Mouse (Mus musculus) kidney, postnatal 0 days (tissue): ENCODE measurements around the gene Mrap. TPM values are rescaled to one million over a fixed set of nuclear protein-coding genes. Genes with fewer than 3 reads are reported as not detected.

Source experiments
- ATAC-seq: fragments of 200-750 bp; cut with Nextera tagmentation; replicated peaks from 2 replicates; pipeline ENCODE4 v1.8.0; 2017; ENCODE audit warnings: low read depth, moderate number of reproducible peaks, moderate TSS enrichment, moderate library complexity; ENCODE audit not compliant: low FRiP score
- DNase-seq: peaks from one replicate; pipeline ENCODE4 v3.0.0-alpha.2; 2016; ENCODE audit warnings: low spot score
- H3K27ac ChIP-seq: fragments of 300-500 bp; sonication (generic); 2 replicates; pipeline ENCODE4 v1.5.1; 2014; ENCODE audit warnings: mild to moderate bottlenecking
- H3K27me3 ChIP-seq: fragments of 300-500 bp; sonication (generic); 2 replicates; pipeline ENCODE4 v1.6.1; 2014; ENCODE audit warnings: low read length, mixed read lengths; ENCODE audit not compliant: insufficient read depth
- H3K36me3 ChIP-seq: fragments of 300-500 bp; sonication (generic); 2 replicates; pipeline ENCODE4 v1.6.1; 2014; ENCODE audit warnings: low read length, mixed read lengths; ENCODE audit not compliant: insufficient read depth
- H3K4me1 ChIP-seq: fragments of 300-500 bp; sonication (generic); replicated peaks from 2 replicates; pipeline ENCODE4 v1.6.1; 2014; ENCODE audit warnings: antibody characterized with exemption, low read length, mixed read lengths; ENCODE audit not compliant: insufficient read depth
- H3K4me2 ChIP-seq: fragments of 300-500 bp; sonication (generic); 2 replicates; pipeline ENCODE4 v1.6.1; 2014; ENCODE audit warnings: mild to moderate bottlenecking, low read length, moderate library complexity, mixed read lengths
- H3K4me3 ChIP-seq: fragments of 300-500 bp; sonication (generic); replicated peaks from 2 replicates; pipeline ENCODE4 v1.5.1; 2014; ENCODE audit warnings: low read depth, low read length
- H3K9ac ChIP-seq: fragments of 300-500 bp; sonication (generic); 2 replicates; pipeline ENCODE4 v1.6.1; 2014; ENCODE audit warnings: low read depth, low read length
- H3K9me3 ChIP-seq: fragments of 300-500 bp; sonication (generic); replicated peaks from 2 replicates; pipeline ENCODE4 v1.6.1; 2016; ENCODE audit warnings: low read length, inconsistent platforms, mixed read lengths
- CTCF ChIP-seq: IDR thresholded peaks from 2 replicates; pipeline ENCODE4 v1.5.1; 2016; ENCODE audit warnings: antibody characterized with exemption, low read depth, mild to moderate bottlenecking, moderate library complexity
- WGBS: fragments of 180-500 bp; shearing (Covaris S2); extraction: QIAGEN DNeasy Blood & Tissue Kit; methylation state at CpG from one replicate; pipeline ENCODE4 v1.1.7; 2014; 5-methylcytosine and 5-hydroxymethylcytosine counted together
- polyA plus RNA-seq: library from polyadenylated mRNA; unstranded; fragments of >200 nt; fragmentation: Nextera tagmentation; extraction: Ambion mirVana; gene quantifications from 2 replicates; pipeline ENCODE4 v1.2.1, GENCODE M21; 2015

The Mrap gene
- polyA plus RNA-seq, 1 experiment from 2014 or later, result not detected

- H3K36me3 ChIP-seq, result no peaks in the 10 kb centered on the region
- no peaks in the 10 kb centered on the region for H3K9me3 ChIP-seq
- H3K4me1 ChIP-seq, result 0 out of 2 replicates have a peak, but pooled peaks cover 6% of the 10 kb centered on the region
- no peak for TF ChIP-seq CTCF
- no peak overlapping the region for H3K4me2 ChIP-seq
- no peaks in the 10 kb centered on the region for H3K27me3 ChIP-seq
- H3K27ac ChIP-seq, result no peak overlapping the region
- DNase-seq, result no peak
- no peak for ATAC-seq
- no peak overlapping the region for H3K9ac ChIP-seq
- whole genome bisulfite sequencing, result 79% methylated on average over 14 of the region's 14 CpGs
- no peak overlapping the region for H3K4me3 ChIP-seq
Measured at GRCm38 (mm10) chr16:90699390-90699789, 38.6 kb upstream of the Mrap start.

- H3K36me3 ChIP-seq, result no peaks in the 10 kb centered on the region
- H3K9me3 ChIP-seq, result no peaks in the 10 kb centered on the region
- no peak for TF ChIP-seq CTCF
- WGBS, result 95% methylated on average over 2 of the region's 2 CpGs
- no peaks in the 10 kb centered on the region for H3K27me3 ChIP-seq
- DNase-seq, result no peak
- H3K4me2 ChIP-seq, result no peak overlapping the region
- no peak overlapping the region for H3K27ac ChIP-seq
- no peak overlapping the region for H3K4me3 ChIP-seq
- no peak overlapping the region for H3K9ac ChIP-seq
- no peak for ATAC-seq
- 0 out of 2 replicates have a peak, but pooled peaks cover 6% of the 10 kb centered on the region for H3K4me1 ChIP-seq
Measured at GRCm38 (mm10) chr16:90701541-90701940, 36.5 kb upstream of the Mrap start.

GRCm38 (mm10) chr16:90703646-90704045 is 34.4 kb upstream of the Mrap start:
- H3K9me3 ChIP-seq, result no peaks in the 10 kb centered on the region
- no peak for ATAC-seq
- H3K36me3 ChIP-seq, result no peaks in the 10 kb centered on the region
- no peak for TF ChIP-seq CTCF
- WGBS, result 2% methylated on average over 1 of the region's 1 CpGs
- no peak overlapping the region for H3K9ac ChIP-seq
- H3K4me2 ChIP-seq, result no peak overlapping the region
- H3K4me1 ChIP-seq, result 0 out of 2 replicates have a peak, but pooled peaks cover 6% of the 10 kb centered on the region
- H3K4me3 ChIP-seq, result no peak overlapping the region
- DNase-seq, result no peak
- no peak overlapping the region for H3K27ac ChIP-seq
- H3K27me3 ChIP-seq, result no peaks in the 10 kb centered on the region

GRCm38 (mm10) chr16:90704161-90704825 is 33.7 kb upstream of the Mrap start:
- H3K4me1 ChIP-seq, result 0 out of 2 replicates have a peak, but pooled peaks cover 6% of the 10 kb centered on the region
- no peak overlapping the region for H3K4me2 ChIP-seq
- ATAC-seq, result no peak; the same call in 1 of the 2 replicates
- 35% methylated on average over 13 of the region's 13 CpGs for WGBS
- no peak overlapping the region for H3K9ac ChIP-seq
- no peak overlapping the region for H3K4me3 ChIP-seq
- no peak overlapping the region for H3K27ac ChIP-seq
- no peak for DNase-seq
- H3K9me3 ChIP-seq, result no peaks in the 10 kb centered on the region
- H3K27me3 ChIP-seq, result no peaks in the 10 kb centered on the region
- no peaks in the 10 kb centered on the region for H3K36me3 ChIP-seq
- TF ChIP-seq CTCF, result no peak

- Histone ChIP-seq H3K27ac (no peak overlapping the region), H3K27me3 (no peaks in the 10 kb centered on the region), H3K9ac (no peak overlapping the region), H3K9me3 (no peaks in the 10 kb centered on the region), H3K36me3 (no peaks in the 10 kb centered on the region), H3K4me3 (no peak overlapping the region), H3K4me1 (0 out of 2 replicates have a peak, but pooled peaks cover 6% of the 10 kb centered on the region), H3K4me2 (no peak overlapping the region)
- DNase-seq (peak; percentile 39), ATAC-seq (no peak)
- TF ChIP-seq CTCF, result no peak
- 32% methylated on average over 3 of the region's 3 CpGs for WGBS
Measured at GRCm38 (mm10) chr16:90706279-90706678, 31.7 kb upstream of the Mrap start.

- no peak for TF ChIP-seq CTCF
- ATAC-seq, result no peak
- H3K4me1 ChIP-seq, result no peaks in the 10 kb centered on the region
- no peaks in the 10 kb centered on the region for H3K9me3 ChIP-seq
- H3K4me3 ChIP-seq, result no peak overlapping the region
- 47% methylated on average over 17 of the region's 17 CpGs for WGBS
- DNase-seq, result no peak
- no peaks in the 10 kb centered on the region for H3K27me3 ChIP-seq
- H3K27ac ChIP-seq, result no peak overlapping the region
- no peaks in the 10 kb centered on the region for H3K36me3 ChIP-seq
- H3K9ac ChIP-seq, result no peak overlapping the region
- peak overlapping the region; percentile 18; the same call in 1 of the 2 replicates for H3K4me2 ChIP-seq
Measured at GRCm38 (mm10) chr16:90709711-90710289, 28.2 kb upstream of the Mrap start.
